Mouse (Mus musculus): Measurements from ENCODE around the gene Ppl.

DNA sequence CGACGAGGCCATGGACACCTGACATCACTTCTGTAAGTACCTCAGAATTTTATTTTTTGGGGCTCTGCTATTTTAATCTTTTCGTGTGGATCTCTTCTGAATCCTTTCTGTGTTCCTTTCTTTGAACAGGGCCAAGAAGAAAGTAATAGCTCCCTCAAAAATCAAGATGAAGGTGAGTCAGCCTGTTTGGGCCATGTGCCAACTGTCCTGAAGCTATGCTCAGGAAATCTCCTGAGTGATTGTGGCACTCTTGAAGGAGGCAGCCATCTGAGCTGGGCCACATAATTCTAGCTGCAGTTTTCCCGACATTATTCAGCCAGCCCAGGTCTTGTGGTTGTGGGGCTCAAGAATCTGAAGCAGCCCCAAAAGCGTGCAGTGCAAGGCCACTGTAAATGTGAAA lies 57.9 kb downstream of the Ppl start:
- TF ChIP-seq POLR2A (IDR thresholded peaks at IDR 0.05; ENCODE audit: low read depth, low read length) = no peak
- no peak for TF ChIP-seq CTCF (IDR thresholded peaks at IDR 0.05; ENCODE audit: extremely low read depth, insufficient read length, insufficient replicate concordance, low read depth, low read length)
